Mouse (Mus musculus) central nervous system, embryonic 14 days (tissue): ENCODE measurements around the gene Olfr266. TPM values are rescaled to one million over a fixed set of nuclear protein-coding genes. Genes with fewer than 3 reads are reported as not detected.

Source experiments
- polyA plus RNA-seq: library from polyadenylated mRNA; depleted of rRNA; stranded (reverse); fragments of >200 nt; gene quantifications from 2 replicates; pipeline ENCODE4 v1.2.3, GENCODE M21; 2012; rRNA removed

Gene Olfr266
- polyA plus RNA-seq: 0.05 and 0.09 TPM in 2 replicates

GRCm38 (mm10) chr3:106826187-106826586 is at the start of gene Olfr266:
TSS of gene Olfr266 (minus strand) at chr3:106826287.

GRCm38 (mm10) chr3:106789930-106790329 is 36.2 kb downstream of the Olfr266 start, which contains the start of gene Cd53:
TSS of gene Cd53 (minus strand) at chr3:106790149.

Other genes with a start within 250 kb of the Olfr266 start
- 14.6 and 14.8 TPM in 2 replicates for gene Lrif1, start 141.3 kb downstream of the Olfr266 start, polyA plus RNA-seq
- 3.8 and 4.0 TPM in 2 replicates for gene Cd53, start 36.1 kb downstream of the Olfr266 start, polyA plus RNA-seq
- 6.1 and 7.5 TPM in 2 replicates for gene Kcna3, start 209.9 kb upstream of the Olfr266 start, polyA plus RNA-seq